Mouse (Mus musculus): Measurements from ENCODE around the gene Pnkp.

Pnkp gene

GRCm38 (mm10) chr7:44826771-44827170 is 30.2 kb upstream of the Pnkp start:
- no peak for DNase-seq (ENCODE audit: low spot score in 2 of 2)

GRCm38 (mm10) chr7:44828706-44829105 is 28.2 kb upstream of the Pnkp start:
- DNase-seq (ENCODE audit: low spot score in 2 of 2) = no peak

DNA sequence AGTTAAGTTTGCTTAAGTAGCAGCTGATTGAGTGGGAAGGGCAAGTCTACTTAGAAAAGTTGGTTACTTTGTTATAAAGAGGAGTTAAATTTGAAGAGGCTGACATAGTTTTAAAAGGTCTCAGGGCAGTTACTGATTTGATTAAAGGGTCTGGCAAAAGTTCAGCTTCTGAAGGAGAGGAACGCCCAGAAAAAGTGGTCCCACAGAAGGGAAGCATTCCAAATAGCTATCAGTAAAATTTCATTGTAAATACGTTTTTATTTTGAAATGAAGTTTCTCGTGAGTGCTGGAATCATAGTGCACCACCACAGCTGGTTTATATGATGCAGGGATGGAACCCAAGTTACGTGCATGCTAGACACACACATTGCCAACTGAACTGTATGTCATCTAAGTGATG is 24.2 kb upstream of the Pnkp start:
- no peak for DNase-seq (ENCODE audit: low spot score in 2 of 2)

DNA sequence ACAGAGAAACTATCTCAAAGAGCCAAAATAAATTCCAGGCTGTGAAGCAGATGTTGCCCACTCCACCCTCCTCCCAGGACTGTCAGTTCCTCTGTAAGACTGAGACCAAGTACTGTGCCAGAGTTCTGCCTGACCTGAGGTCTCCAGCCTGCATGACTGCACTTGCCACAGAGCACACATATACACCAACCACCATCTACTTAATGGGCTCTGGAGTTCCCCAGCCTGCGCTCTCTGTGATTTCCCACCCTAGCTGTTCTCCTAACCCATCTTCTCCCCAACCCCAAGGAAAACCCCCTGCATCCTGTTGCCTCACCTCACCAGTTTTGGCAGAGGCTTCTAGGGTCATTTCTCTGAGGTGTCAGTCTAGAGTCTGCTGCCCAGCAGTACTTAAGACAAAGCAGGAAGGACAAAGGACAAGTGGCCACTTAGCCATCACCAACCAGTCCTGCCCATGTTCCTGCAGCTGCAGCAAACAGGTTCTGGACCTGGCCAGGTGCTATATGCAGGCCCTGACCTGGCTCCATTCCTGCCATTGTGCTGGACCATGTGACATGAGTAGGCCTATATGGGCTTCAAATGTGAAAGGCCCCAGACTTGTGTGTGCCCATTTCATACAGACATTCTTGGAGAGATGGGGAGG is 21.4 kb upstream of the Pnkp start:
- DNase-seq (ENCODE audit: low spot score in 2 of 2) = no peak

DNA sequence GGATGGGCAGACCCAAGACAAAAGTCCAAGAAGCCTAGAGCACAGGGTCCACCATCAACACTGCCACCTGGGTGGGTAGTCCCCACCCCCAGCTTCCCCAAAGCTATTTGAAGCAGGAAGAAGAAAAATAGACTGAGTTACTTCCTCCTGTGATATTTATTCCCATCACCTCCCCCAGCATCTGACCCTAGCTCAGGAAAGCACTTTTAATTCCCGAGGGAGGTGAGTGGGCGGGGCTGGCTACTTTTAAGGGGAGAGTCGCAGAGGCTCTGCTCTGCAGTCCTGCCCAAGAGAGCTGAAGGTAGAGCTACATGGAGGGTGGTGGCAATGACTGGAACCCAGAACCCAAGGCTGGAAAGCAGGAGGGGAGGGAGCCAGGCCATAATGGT is 20.9 kb upstream of the Pnkp start:
- no peak for DNase-seq (ENCODE audit: low spot score in 2 of 2)

- no peak for DNase-seq (ENCODE audit: low spot score in 2 of 2)
Measured at GRCm38 (mm10) chr7:44836423-44837053, 20.4 kb upstream of the Pnkp start.

GRCm38 (mm10) chr7:44838073-44838472 is 18.9 kb upstream of the Pnkp start:
- no peak for DNase-seq (ENCODE audit: low spot score in 2 of 2)

GRCm38 (mm10) chr7:44839171-44839490 is 17.8 kb upstream of the Pnkp start:
- no peak for DNase-seq (ENCODE audit: low spot score in 2 of 2)

- no peak for DNase-seq (ENCODE audit: low spot score in 2 of 2)
Measured at GRCm38 (mm10) chr7:44839491-44840191, 17.3 kb upstream of the Pnkp start.

- DNase-seq (ENCODE audit: low spot score in 2 of 2) = no peak
Measured at GRCm38 (mm10) chr7:44840426-44840825, 16.5 kb upstream of the Pnkp start.

DNA sequence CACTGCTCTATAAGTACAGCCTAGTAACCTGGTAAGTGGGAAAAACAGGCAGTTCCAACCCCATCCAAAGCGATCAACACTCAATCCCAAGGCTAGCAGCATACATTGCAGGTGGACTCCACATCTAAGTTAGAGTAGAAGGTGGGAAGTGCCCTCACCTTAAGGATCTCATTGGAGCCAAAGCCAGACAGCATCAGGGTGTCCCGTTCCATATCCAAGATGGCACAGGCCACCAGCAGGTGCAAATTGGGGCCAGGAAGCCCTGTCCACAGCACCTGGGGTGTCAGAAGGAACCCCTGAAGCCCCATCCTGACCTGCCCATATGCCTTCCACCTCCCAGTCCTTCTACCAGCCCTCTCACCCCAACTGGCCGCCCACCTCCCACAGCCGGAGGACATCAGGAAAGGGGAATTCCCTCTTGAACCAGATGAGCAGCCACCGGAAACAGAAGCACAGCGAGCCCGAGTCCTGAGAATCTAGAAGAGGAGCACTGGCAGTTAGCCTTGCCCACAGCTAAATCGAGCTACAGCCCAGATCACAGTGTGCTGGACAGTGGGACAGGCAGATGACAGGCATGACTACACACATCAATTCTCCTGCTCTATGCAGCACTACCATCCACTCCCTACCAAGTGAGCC is 15.0 kb upstream of the Pnkp start:
- no peak for DNase-seq (ENCODE audit: low spot score in 2 of 2)

GRCm38 (mm10) chr7:44845006-44845405 is 11.9 kb upstream of the Pnkp start:
- no peak for DNase-seq (ENCODE audit: low spot score in 2 of 2)

DNA sequence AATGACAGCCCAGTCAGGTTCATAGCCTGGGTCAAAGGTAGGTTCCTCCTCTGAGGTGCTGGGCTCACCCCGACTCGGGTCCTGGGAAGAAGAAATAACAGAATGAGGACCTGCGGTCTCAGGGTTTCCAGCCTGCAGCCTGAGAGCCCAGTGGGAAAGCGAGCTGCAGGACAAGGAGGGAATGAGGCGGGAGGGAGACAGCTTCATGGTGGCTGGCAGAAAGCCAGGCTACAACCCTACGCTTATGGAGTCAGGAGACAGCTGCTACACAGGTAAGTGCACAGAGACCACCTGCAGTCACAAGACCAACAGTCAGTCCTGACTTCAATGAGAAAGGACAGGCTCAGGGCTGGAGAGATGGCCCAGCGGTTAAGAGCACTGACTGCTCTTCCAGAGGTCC is 10.1 kb upstream of the Pnkp start:
- DNase-seq (ENCODE audit: low spot score in 2 of 2) = no peak

GRCm38 (mm10) chr7:44847772-44848171 is 9.2 kb upstream of the Pnkp start:
- no peak for DNase-seq (ENCODE audit: low spot score in 2 of 2)

- DNase-seq (ENCODE audit: low spot score in 2 of 2) = peak; percentile 100
Measured at GRCm38 (mm10) chr7:44848561-44849415, 8.2 kb upstream of the Pnkp start, which contains the start of the genes Akt1s1 and Tbc1d17. TSS of gene Akt1s1 (plus strand) at chr7:44848991. TSS of gene Tbc1d17 (minus strand) at chr7:44849079.

DNA sequence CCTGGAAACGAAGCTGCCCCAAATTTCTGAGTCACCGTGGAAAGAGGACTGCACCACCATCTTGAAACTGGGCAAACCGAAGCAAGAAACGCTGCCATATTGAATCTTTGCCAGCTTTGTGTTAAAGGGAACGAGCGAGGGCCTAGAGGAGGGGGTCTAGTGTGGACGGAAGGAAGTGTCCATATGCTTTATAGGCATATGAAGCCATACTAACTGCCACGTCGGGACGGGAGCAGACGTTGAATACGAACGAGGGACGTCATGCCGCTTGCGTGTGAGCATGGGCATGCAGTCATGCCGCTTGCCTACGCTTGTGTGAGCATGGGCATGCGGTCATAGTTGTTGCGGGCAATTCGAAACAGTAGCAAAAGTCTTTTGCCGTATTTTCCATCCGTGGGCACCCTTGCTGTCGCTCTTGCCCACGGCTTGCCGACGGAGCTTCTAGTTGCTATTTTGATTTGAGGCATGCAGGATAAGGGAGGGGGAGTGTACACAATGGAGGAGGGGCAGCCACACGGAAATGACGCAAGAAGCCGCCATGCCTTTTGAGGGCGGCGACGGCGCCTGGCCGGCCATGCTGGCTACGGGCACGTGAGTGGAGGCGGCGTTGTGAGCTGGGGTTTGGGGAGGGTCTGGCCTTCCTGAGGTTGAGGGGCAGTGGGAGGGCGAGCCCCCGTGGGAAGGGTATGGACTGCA is 7.4 kb upstream of the Pnkp start:
- DNase-seq (ENCODE audit: low spot score in 2 of 2) = peak; percentile 90 to 91

DNA sequence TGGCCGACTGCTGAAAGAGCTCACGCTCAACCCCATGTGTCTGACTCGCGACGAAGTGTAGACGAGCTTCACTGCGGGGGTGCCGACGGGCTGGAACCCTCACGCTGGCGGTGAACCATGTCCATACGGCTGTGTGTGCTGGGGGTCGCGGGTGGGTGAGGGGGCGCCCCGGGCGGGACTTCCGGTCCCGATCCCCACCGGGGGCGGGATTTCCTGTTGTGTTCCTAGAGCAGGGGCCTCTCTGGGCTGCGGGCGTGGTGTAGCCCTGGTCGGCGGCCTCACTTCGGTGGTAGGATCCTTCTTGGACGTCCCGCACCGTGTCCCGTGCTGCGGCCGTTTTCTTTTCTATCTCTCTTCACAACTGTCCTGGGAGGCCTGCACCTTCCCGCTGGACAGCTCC is 6.8 kb upstream of the Pnkp start:
- DNase-seq (ENCODE audit: low spot score in 2 of 2) = peak; percentile 70

- DNase-seq (ENCODE audit: low spot score in 2 of 2) = no peak
Measured at GRCm38 (mm10) chr7:44850789-44851624, 5.9 kb upstream of the Pnkp start.

DNA sequence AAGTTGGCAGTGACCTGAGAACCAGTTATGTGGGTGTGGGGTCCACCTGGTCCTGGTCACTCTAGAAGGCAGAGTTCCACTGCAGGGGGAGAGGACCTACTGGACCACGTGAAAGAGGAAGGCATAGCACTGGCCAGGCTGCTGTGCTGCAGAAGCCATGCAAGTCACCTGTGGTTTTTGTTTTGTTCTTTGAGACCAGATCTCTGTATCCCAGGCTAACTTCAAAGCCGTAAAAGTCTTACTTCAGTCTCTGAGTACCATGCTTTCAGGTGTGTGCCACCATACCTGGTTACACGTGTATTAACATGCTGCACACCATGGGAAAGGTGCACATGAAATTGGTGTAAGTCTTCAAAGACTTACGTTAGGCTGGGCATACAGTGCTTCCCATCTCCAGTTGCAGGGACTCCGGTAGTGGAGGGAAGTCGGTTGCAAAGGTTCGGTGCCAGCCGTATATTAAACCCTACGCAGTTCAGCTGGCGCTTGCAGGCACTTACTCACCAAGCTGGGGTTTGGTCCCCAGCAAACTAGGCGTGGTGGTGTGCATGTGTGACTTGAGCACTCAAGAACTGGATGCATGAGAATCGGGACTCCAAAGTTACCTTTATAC is 5.2 kb upstream of the Pnkp start:
- DNase-seq (ENCODE audit: low spot score in 2 of 2) = no peak
